Mouse (Mus musculus) ES-E14 (cell line): Measurements from ENCODE around the gene Aanat. TPM values are rescaled to one million over a fixed set of nuclear protein-coding genes. Genes with fewer than 3 reads are reported as not detected.
"Not testable (repeated sequence)": the region's sequence is repeated elsewhere in the genome, so short reads cannot be mapped to it uniquely, and the experiment has no call there.

Experiments
- DNase-seq: peaks from one replicate; pipeline ENCODE4 v3.0.0-alpha.2; 2013; ENCODE audit warnings: low read depth, low spot score
- H3K27ac ChIP-seq: 2 replicates; pipeline ENCODE4 v1.5.1; 2012; ENCODE audit warnings: low read depth, mild to moderate bottlenecking, low read length, moderate library complexity, mixed read lengths; ENCODE audit not compliant: poor library complexity, insufficient read depth, severe bottlenecking
- H3K36me3 ChIP-seq: 2 replicates; pipeline ENCODE4 v1.6.1; 2012; ENCODE audit warnings: mild to moderate bottlenecking, low read length, moderate library complexity, mixed read lengths; ENCODE audit not compliant: control insufficient read depth, poor library complexity, insufficient read depth, severe bottlenecking
- H3K4me1 ChIP-seq, 2 experiments: fragments of 150-350 bp in 1 of 2; sonication (generic) in 1 of 2; 2 replicates each; pipeline ENCODE4 v1.6.1; 2012; ENCODE audit warnings: low read length in 2 of 2, mild to moderate bottlenecking in 1 of 2, mixed read lengths in 1 of 2; ENCODE audit not compliant: control insufficient read depth in 2 of 2, insufficient read depth in 2 of 2, poor library complexity in 1 of 2
- H3K4me3 ChIP-seq, 2 experiments: fragments of 150-350 bp in 1 of 2; sonication (generic) in 1 of 2; 2 replicates each; pipeline ENCODE4 v1.5.1; 2012; ENCODE audit warnings: low read length in 2 of 2, low read depth in 1 of 2, mild to moderate bottlenecking in 1 of 2, mixed read lengths in 1 of 2; ENCODE audit not compliant: insufficient read depth in 1 of 2, poor library complexity in 1 of 2, severe bottlenecking in 1 of 2
- H3K9ac ChIP-seq: 2 replicates; pipeline ENCODE4 v1.6.1; 2012; ENCODE audit warnings: low read depth, mild to moderate bottlenecking, low read length, mixed read lengths; ENCODE audit not compliant: poor library complexity, insufficient read depth, severe bottlenecking
- H3K9me3 ChIP-seq: fragments of 150-350 bp; sonication (generic); 2 replicates; pipeline ENCODE4 v1.6.1; 2012; ENCODE audit warnings: low read depth, mild to moderate bottlenecking, low read length; ENCODE audit not compliant: control insufficient read depth, insufficient read depth
- CHD2 ChIP-seq: IDR thresholded peaks from 2 replicates; pipeline ENCODE4 v1.6.1; 2014; ENCODE audit warnings: mild to moderate bottlenecking, low read depth, low read length, inconsistent platforms
- HCFC1 ChIP-seq: IDR thresholded peaks from 2 replicates; pipeline ENCODE4 v1.6.1; 2012; ENCODE audit warnings: low read length, inconsistent platforms, borderline replicate concordance; ENCODE audit not compliant: insufficient read depth
- MAFK ChIP-seq: IDR thresholded peaks from 2 replicates; pipeline ENCODE4 v1.6.1; 2014; ENCODE audit warnings: mild to moderate bottlenecking, low read depth, low read length, inconsistent platforms; ENCODE audit not compliant: insufficient read depth
- ZC3H11A ChIP-seq: IDR thresholded peaks from 2 replicates; pipeline ENCODE4 v1.6.1; 2012; ENCODE audit warnings: low read depth, mild to moderate bottlenecking, inconsistent platforms, low read length, borderline replicate concordance
- ZNF384 ChIP-seq: IDR thresholded peaks from 2 replicates; pipeline ENCODE4 v1.6.1; 2012; ENCODE audit warnings: low read depth, low read length, inconsistent platforms
- in situ Hi-C, 2 experiments: fragments of 600-800 bp; cut with MboI; formaldehyde crosslinking; loops; one replicate each; pipeline ENCODE4 v1.15.1; 2025; ENCODE audit warnings: low sequenced_read_pairs in 2 of 2, inconsistent platforms in 1 of 2; ENCODE audit not compliant: unreplicated experiment in 2 of 2
- total RNA-seq: library from RNA; depleted of rRNA; stranded (reverse); fragments of 300-350 nt; gene quantifications from 2 replicates; pipeline ENCODE4 v1.2.3, GENCODE M21; 2012

Gene Aanat
- total RNA-seq, 1 experiment: 0.94 TPM

DNA sequence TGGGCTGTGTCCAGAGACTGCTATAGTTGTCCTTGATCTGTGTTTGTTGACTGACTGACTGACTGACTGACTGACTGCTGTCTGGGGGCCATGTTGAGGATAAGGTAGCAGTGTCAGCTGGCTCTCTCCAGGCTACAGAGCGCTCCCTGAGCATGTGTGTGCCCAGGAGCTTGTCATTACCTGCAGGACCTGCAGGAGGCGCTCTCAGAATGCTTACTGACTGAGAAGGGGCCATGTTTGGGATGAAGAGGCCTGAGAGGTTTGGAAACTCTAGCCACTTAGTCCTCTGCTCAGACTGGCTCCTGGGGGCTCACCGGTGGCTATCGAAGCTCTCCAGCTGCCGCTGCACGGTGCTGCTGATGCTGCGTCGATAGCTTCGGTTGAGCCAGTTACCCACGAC is 17.1 kb downstream of the Aanat start:
- in situ Hi-C loops: no loop called here
- no peak overlapping the region for H3K27ac ChIP-seq
- peaks cover 54% of the 10 kb centered on the region for H3K36me3 ChIP-seq
- H3K4me3 ChIP-seq: no peak overlapping the region
- H3K9ac ChIP-seq: peak overlapping the region; percentile 36; the same call in 1 of the 2 replicates
- no peak for TF ChIP-seq HCFC1
- TF ChIP-seq ZNF384: no peak
- TF ChIP-seq ZC3H11A: no peak; the same call in 1 of the 2 replicates
- no peak for TF ChIP-seq CHD2
- TF ChIP-seq MAFK: no peak
- no peak for DNase-seq
- H3K4me1 ChIP-seq: peaks cover 2 to 32% of the 10 kb centered on the region in 2 experiments; a peak in 2 of 4 replicates
- H3K9me3 ChIP-seq: no peaks in the 10 kb centered on the region

DNA sequence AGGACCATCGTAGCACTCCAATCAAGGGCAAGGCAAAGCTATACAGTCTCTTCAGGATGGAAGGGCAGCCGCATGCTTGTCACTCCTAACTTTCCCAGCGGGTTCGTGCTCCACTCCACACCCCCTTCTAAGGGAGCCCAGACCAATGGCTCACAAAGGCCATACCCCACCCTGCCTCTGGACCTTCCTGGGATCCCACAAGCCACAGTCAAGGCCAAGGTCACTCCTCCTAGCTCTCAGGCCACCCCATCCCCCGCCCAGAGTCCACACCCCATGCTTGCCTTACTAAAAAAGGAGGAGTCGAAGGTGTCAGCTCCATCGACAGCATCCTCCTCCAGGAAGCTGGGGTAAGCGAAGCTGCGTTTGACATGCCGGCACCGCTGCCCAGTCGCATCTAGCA is 17.9 kb downstream of the Aanat start:
- Histone ChIP-seq H3K4me1 (peaks cover 2 to 30% of the 10 kb centered on the region in 2 experiments; a peak in 2 of 4 replicates), H3K9me3 (no peaks in the 10 kb centered on the region), H3K4me3 (no peak overlapping the region), H3K36me3 (peaks cover 51% of the 10 kb centered on the region), H3K9ac (0 out of 2 replicates have a peak overlapping the region, but pooled peaks have one; percentile 22), H3K27ac (no peak overlapping the region; the same call in 1 of the 2 replicates)
- DNase-seq: no peak
- in situ Hi-C loops: no loop called here
- TF ChIP-seq ZNF384 (no peak), CHD2 (no peak), MAFK (no peak), HCFC1 (no peak), ZC3H11A (no peak)

DNA sequence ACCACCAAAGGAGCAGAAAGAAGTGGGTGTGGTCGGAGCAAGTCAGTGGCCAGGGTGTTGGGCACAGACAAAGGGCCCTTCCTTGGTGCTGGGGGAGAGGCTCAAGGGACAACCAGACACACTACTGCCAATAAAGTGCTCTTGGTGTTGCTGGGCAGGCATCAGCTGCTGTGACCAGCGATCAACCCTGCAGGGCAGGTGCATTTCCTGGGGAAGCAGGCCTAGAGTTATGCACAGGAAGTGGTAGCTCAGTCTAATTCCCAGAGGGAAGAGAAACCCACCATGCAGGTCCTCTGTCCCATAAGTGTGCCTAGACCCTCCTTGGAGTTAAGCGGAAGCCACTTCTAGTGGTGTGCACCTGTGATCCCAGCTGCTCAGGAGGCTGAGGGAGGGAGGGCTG is 21.5 kb downstream of the Aanat start:
- in situ Hi-C loops: no loop called here

DNA sequence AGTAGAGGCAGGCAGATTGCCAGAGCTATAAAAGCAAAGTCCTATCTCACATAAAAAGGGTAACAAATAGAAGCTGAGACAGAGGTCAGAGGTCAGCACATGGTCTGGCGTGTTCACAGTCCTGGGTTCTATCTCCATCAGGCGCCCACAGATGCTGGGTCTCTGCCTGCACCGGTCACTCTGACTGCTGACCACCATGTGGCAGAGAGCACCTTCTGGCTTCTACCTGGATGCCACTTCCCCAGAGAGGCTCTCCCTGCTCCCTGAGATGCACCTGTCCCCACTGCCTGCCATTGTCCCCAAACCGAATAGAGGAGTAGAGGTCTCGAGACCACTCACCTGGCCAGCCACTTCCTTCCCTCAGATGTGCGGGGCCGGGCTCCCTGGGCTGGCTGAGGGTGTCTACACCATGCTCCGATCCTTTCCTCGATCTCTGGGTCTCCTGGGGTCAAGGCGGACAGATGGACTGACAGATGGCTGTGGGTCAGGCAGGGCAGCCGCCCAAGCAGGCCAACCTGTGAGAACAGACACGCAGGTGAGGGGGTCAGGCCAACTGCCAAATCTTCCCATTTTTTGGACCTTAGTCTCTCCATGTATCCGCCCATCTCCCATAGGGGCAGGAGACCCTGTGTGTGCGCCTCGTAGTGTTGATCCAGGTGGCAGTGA is 23.9 kb downstream of the Aanat start:
- no peak overlapping the region for H3K27ac ChIP-seq
- peaks cover 0 to 21% of the 10 kb centered on the region in 2 experiments; a peak in 2 of 4 replicates for H3K4me1 ChIP-seq
- in situ Hi-C loops: no loop called here
- H3K9ac ChIP-seq: no peak overlapping the region
- DNase-seq: no peak
- H3K4me3 ChIP-seq: peak overlapping the region in 1 of 2 experiments; percentile 6; a peak in 1 of 4 replicates
- no peaks in the 10 kb centered on the region for H3K9me3 ChIP-seq
- peaks cover 16% of the 10 kb centered on the region; the same call in 1 of the 2 replicates for H3K36me3 ChIP-seq
- TF ChIP-seq HCFC1: no peak
- no peak for TF ChIP-seq ZC3H11A
- TF ChIP-seq CHD2: no peak
- TF ChIP-seq MAFK: no peak
- no peak for TF ChIP-seq ZNF384

More for the DNA sequence above, 21.5 kb downstream of the Aanat start:
- peaks cover 2 to 33% of the 10 kb centered on the region in 2 experiments; a peak in 2 of 4 replicates for H3K4me1 ChIP-seq
- H3K9ac ChIP-seq: no peak overlapping the region
- H3K9me3 ChIP-seq: no peaks in the 10 kb centered on the region
- H3K36me3 ChIP-seq: peaks cover 23% of the 10 kb centered on the region; the same call in 1 of the 2 replicates
- no peak for DNase-seq
- no peak overlapping the region for H3K4me3 ChIP-seq
- no peak for TF ChIP-seq CHD2
- no peak for TF ChIP-seq ZNF384
- TF ChIP-seq ZC3H11A: no peak
- TF ChIP-seq MAFK: no peak
- no peak for TF ChIP-seq HCFC1
- no peak overlapping the region for H3K27ac ChIP-seq

DNA sequence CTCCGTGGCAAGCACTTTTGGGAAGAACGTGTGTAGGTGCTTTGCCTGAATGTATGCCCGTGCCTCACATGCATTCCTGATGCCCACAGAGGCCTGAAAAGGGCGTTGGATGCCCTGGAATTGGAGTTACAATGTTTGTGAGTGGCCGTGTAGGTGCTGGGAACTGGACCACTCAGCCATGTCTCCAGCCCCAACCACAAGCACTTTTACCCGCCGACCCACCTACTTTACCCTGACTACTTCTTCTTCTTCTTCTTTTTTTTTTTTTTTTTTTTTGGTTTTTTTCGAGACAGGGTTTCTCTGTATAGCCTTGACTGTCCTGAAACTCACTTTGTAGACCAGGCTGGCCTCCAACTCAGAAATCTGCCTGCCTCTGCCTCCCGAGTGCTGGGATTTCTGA is 24.9 kb downstream of the Aanat start:
- H3K9me3 ChIP-seq, in situ Hi-C loops, DNase-seq, H3K27ac ChIP-seq, H3K9ac ChIP-seq, H3K4me3 ChIP-seq: not testable (repeated sequence)
- Histone ChIP-seq H3K36me3 (peaks cover 11% of the 10 kb centered on the region; the same call in 1 of the 2 replicates), H3K4me1 (peaks cover 0 to 21% of the 10 kb centered on the region in 2 experiments; a peak in 2 of 4 replicates)
